Mouse (Mus musculus) adrenal gland, postnatal 14 days (tissue): ENCODE results near the gene Tuba3a. TPM values are rescaled to one million over a fixed set of nuclear protein-coding genes. Genes with fewer than 3 reads are reported as not detected.

ENCODE experiments used
- DNase-seq: peaks from one replicate; pipeline ENCODE4 v3.0.0; 2021; ENCODE audit warnings: mixed read lengths
- microRNA-seq, 2 experiments: library from miRNA; unstranded; fragments of <30 nt; microRNA quantifications; one replicate each; pipeline ENCODE4 v1.2.0; 2021
- total RNA-seq: library from RNA; stranded (reverse); gene quantifications from 2 replicates; pipeline ENCODE4 v1.2.3, GENCODE M21; 2021

Tuba3a gene
- total RNA-seq, 1 experiment from 2014 or later: not detected

DNA sequence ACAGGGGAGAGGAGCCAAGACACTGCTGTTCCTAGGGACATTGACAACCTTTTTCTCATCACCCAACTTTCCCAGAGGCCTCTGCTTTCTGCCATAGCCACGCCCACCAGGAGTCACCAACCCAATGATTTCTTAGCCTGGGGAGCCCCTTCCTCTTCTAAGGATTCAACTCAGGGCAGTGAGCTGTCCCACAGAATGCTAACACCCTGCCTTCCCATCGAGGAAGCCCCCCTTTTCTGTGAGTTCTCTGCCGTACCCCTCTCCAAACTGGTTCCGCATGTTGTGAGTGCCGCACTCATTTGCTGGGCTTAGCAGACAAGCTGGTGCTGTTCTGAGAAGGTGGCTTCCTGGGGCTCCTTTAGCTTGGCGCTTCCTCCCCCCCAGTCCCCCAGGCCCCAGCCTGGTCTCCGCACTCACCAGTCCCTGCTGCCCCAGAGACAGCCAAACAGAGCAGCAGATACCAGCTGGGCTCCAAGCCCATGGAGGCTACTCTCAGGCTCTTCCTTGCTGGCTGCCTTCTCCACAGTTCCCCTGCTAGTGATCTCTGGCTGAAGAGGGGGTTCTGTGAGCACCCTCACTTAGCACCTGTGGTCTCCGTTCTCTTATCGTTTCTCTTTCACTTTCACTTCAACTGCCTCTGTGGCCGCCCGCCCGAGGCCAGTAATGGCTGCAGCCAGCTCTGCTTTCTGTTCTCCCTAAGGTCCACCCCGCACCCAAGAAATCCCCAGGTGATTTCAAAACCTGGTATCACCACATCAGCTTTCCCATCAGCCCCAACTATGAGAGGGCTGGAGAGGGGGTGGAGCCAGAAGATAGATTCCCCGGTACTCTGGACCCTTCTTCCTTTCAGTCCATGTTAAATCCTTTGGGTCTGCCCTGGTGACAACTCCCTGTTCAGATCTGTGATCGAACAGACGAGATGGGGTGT, 54.5 kb downstream of the Tuba3a start, which contains the start of gene Tapbpl:
Gene Tapbpl, minus strand, starts transcription at position 744 of the 928 bp plus-strand sequence.
- DNase-seq: peak; percentile 81

DNA sequence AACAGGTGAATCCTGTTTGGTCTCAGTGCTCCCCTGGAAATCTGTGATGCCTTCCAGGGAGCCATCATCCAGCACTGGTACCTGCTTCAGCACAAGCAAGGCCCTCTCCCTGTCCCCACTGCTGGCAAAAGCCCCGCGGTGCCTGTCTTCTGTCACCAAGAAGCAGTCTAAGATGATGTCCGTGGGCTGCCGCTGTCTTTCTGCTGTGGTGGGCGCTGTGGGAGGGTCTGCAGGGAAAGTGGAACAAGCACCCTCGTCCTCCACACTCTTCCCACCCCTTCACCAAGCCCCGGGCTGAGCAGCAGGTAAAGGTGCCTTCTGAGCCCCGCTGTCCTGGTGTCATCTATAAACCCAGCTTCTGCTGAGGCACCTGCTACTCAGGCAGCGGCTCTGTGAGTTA, 55.3 kb downstream of the Tuba3a start:
- no peak for DNase-seq

Small RNAs within 50 kb of the gene (microRNA-seq; reads per million reads assigned to microRNA genes)
- 0 to 0.43 reads per million in 2 experiments for gene Mir8113

Other genes starting within 250 kb of the Tuba3a start
- gene Ing4, start 246.3 kb downstream of the Tuba3a start, total RNA-seq: 64.9 and 71.8 TPM in 2 replicates
- 7.5 and 8.2 TPM in 2 replicates for gene Acrbp, start 236.4 kb downstream of the Tuba3a start, total RNA-seq
- gene Lpar5, start 218.1 kb downstream of the Tuba3a start, total RNA-seq: 0.44 and 2.1 TPM in 2 replicates
- 189 and 192 TPM in 2 replicates for gene Chd4, start 190.1 kb downstream of the Tuba3a start, total RNA-seq
- gene Nop2, start 154.1 kb downstream of the Tuba3a start, total RNA-seq: 47.0 and 53.7 TPM in 2 replicates
- 18.6 and 25.0 TPM in 2 replicates for gene Iffo1, start 140.8 kb downstream of the Tuba3a start, total RNA-seq
- gene Gapdh, start 119.6 kb downstream of the Tuba3a start, total RNA-seq: 1,705 and 1,924 TPM in 2 replicates
- 43.2 and 45.2 TPM in 2 replicates for gene Ncapd2, start 94.3 kb downstream of the Tuba3a start, total RNA-seq
- 222 and 232 TPM in 2 replicates for gene Mrpl51, start 94.2 kb downstream of the Tuba3a start, total RNA-seq
- gene Vamp1, start 70.5 kb downstream of the Tuba3a start, total RNA-seq: 31.8 and 42.6 TPM in 2 replicates
- 12.6 and 14.0 TPM in 2 replicates for gene Tapbpl, start 54.2 kb downstream of the Tuba3a start, total RNA-seq
- 0.93 and 6.9 TPM in 2 replicates for gene Cd27, start 49.0 kb downstream of the Tuba3a start, total RNA-seq
- gene Ltbr, start 27.8 kb upstream of the Tuba3a start, total RNA-seq: 68.7 and 70.0 TPM in 2 replicates
- gene Scnn1a, start 34.6 kb upstream of the Tuba3a start, total RNA-seq: 1.0 and 1.9 TPM in 2 replicates
- 210 and 220 TPM in 2 replicates for gene Tnfrsf1a, start 63.3 kb upstream of the Tuba3a start, total RNA-seq
- gene Plekhg6, start 94.8 kb upstream of the Tuba3a start, total RNA-seq: 0.38 and 0.52 TPM in 2 replicates
- gene Cd9, start 208.7 kb upstream of the Tuba3a start, total RNA-seq: 135 and 148 TPM in 2 replicates